In genomic region chr7:17073904-17074615, GRCm38 (mm10) we compare ENCODE assay signal across 8 mouse cellular contexts. TPM values are rescaled to one million over a fixed set of nuclear protein-coding genes. Genes with fewer than 3 reads are reported as not detected.
DNase-seq lines count a peak whose midpoint lies in the region; ATAC-seq and TF ChIP-seq lines count a peak whose summit lies in the region.

Psg16 (plus strand) TSS chr7:17074040.

- TF ChIP-seq CTCF in olfactory bulb, adult 2 months (IDR thresholded peaks at IDR 0.05; ENCODE audit: insufficient read depth, low read depth, low read length) = 0 out of 2 replicates have a peak, but pooled peaks have one; percentile 24

- peak; percentile 27 to 44 for DNase-seq in CD8-positive naive resting alpha-beta T cell, adult 2 months (ENCODE audit: low read depth in 2 of 2, low spot score in 2 of 2)
- DNase-seq in adipocyte (ENCODE audit: low spot score) = peak; percentile 50
- DNase-seq in embryo, embryonic 11 days = peak; percentile 72
- peak; percentile 65 to 69 for DNase-seq in kidney, postnatal 25 days

- H3K9me3 ChIP-seq in heart, embryonic 13.5 days = 0 out of 2 replicates have a peak, but pooled peaks cover 3% of the 10 kb centered on the region
- H3K9me3 ChIP-seq in lung, embryonic 15.5 days = no peaks in the 10 kb centered on the region

- 57% methylated on average over 23 of the region's 23 CpGs for WGBS in heart, embryonic 13.5 days
- WGBS in lung, embryonic 15.5 days = 54% methylated on average over 23 of the region's 23 CpGs
- WGBS in olfactory bulb, adult 2 months = 70% methylated on average over 23 of the region's 23 CpGs

- no peak within 1 kb of the TSS for H3K27ac ChIP-seq in heart, embryonic 13.5 days (replicated peaks)
- H3K27ac ChIP-seq in lung, embryonic 15.5 days = no peak within 1 kb of the TSS
- no peak within 1 kb of the TSS for H3K27ac ChIP-seq in olfactory bulb, adult 2 months (ENCODE audit: insufficient read depth, low read depth, low read length)

- ATAC-seq in heart, embryonic 13.5 days (ENCODE audit: extremely low read depth, insufficient number of reproducible peaks, low FRiP score, low TSS enrichment) = no peak
- ATAC-seq in lung, embryonic 15.5 days (ENCODE audit: borderline replicate concordance, extremely low read depth, low FRiP score, low TSS enrichment) = peak; percentile 49; the same call in 1 of the 2 replicates
- ATAC-seq in inflammation-experienced regulatory T-cells, adult 6 months = no peak

- H3K36me3 ChIP-seq in heart, embryonic 13.5 days = no peaks in the 10 kb centered on the region
- H3K36me3 ChIP-seq in lung, embryonic 15.5 days = no peaks in the 10 kb centered on the region

- H3K27me3 ChIP-seq in heart, embryonic 13.5 days (replicated peaks) = no peaks in the 10 kb centered on the region
- H3K27me3 ChIP-seq in lung, embryonic 15.5 days = no peaks in the 10 kb centered on the region; the same call in 1 of the 2 replicates

- TF ChIP-seq POLR2A in olfactory bulb, adult 2 months (IDR thresholded peaks at IDR 0.05; ENCODE audit: insufficient read depth, low read depth, low read length) = no peak

- H3K4me2 ChIP-seq in heart, embryonic 13.5 days = peak within 1 kb of the TSS; percentile 4; the same call in 1 of the 2 replicates
- H3K4me2 ChIP-seq in lung, embryonic 15.5 days = no peak within 1 kb of the TSS

- H3K9ac ChIP-seq in heart, embryonic 13.5 days = no peak within 1 kb of the TSS
- no peak within 1 kb of the TSS for H3K9ac ChIP-seq in lung, embryonic 15.5 days

- H3K4me1 ChIP-seq in heart, embryonic 13.5 days = no peaks in the 10 kb centered on the region
- no peaks in the 10 kb centered on the region for H3K4me1 ChIP-seq in lung, embryonic 15.5 days
- no peaks in the 10 kb centered on the region for H3K4me1 ChIP-seq in olfactory bulb, adult 2 months (ENCODE audit: control insufficient read depth, insufficient read depth, low read length)

- no peak within 1 kb of the TSS for H3K4me3 ChIP-seq in heart, embryonic 13.5 days
- H3K4me3 ChIP-seq in lung, embryonic 15.5 days = no peak within 1 kb of the TSS
- no peak within 1 kb of the TSS for H3K4me3 ChIP-seq in olfactory bulb, adult 2 months (ENCODE audit: insufficient read depth, low read depth, low read length)

RNA-seq across cellular contexts. Expression of gene Psg16, which starts in this region (rescaled TPM):
- 0.10 TPM in 1 of 2 replicates, not detected in the other for polyA plus RNA-seq in heart, embryonic 13.5 days (2015; fragmentation: Nextera tagmentation; extraction: Ambion mirVana)
- 0.10 and 0.19 TPM in 2 replicates for polyA plus RNA-seq in lung, embryonic 15.5 days (2015; fragmentation: Nextera tagmentation; extraction: Ambion mirVana)
- polyA plus RNA-seq in olfactory bulb, adult 2 months (2012; ENCODE audit: insufficient read depth, insufficient read length, low replicate concordance, missing spikeins) = not detected in 2 replicates
- 1 to 10 TPM in 2 of 3 experiments, not detected in 1; 1.2 to 1.5 TPM for polyA plus RNA-seq in inflammation-experienced regulatory T-cells, adult 6 months (2017; shearing (Covaris generic))

Comparison
In these comparisons a context has a peak if more than half of its experiments do, and no peak if none do; other contexts are left out.
1. Peak in ATAC-seq in lung, embryonic 15.5 days; RNA of the gene not detected or under 1 TPM.